30 mouse cellular contexts compared by ENCODE assay signal in genomic region chr19:57174541-57174940, GRCm38 (mm10).
DNase-seq lines count a peak whose midpoint lies in the region; ATAC-seq and TF ChIP-seq lines count a peak whose summit lies in the region.
"Had no signal": no experiment of that assay in that cellular context is flagged by ENCODE, and none has a peak within 500 bp of the region (broad histone marks: within the 10 kb centered on the region; RNA-seq: fewer than 3 reads in every experiment).

No protein-coding gene starts in this region.

- no peak for TF ChIP-seq POLR2A in kidney, adult 2 months (IDR thresholded peaks at IDR 0.05; ENCODE audit: low read depth, low read length)

- no peak for DNase-seq in kidney, adult 2 months
- DNase-seq in kidney, postnatal 25 days = no peak
- no peak for DNase-seq in limb, embryonic 10.5 days (ENCODE audit: low spot score)
- DNase-seq in lung, embryonic 14.5 days = no peak
- DNase-seq in lung, postnatal 14 days = no peak
- DNase-seq in lung, postnatal 36 days = peak; percentile 51
- no peak for DNase-seq in thymus, postnatal 4 days
- DNase-seq: adrenal gland, postnatal 14 days; cerebellum, adult 11-12 months; cerebellum, adult 9-11 months; gastrocnemius, postnatal 25 days; heart, postnatal 4 days; kidney, postnatal 36 days; layer of hippocampus, postnatal 36 days; left cerebral cortex, postnatal 4 days; liver, embryonic 13.5 days; midbrain, embryonic 14.5 days; retina, postnatal 1 day; right cerebral cortex, postnatal 14 days; thymus, postnatal 14 days had no signal

- no peak overlapping the region for H3K4me2 ChIP-seq in limb, embryonic 15.5 days
- H3K4me2 ChIP-seq in lung, embryonic 14.5 days = no peak overlapping the region
- H3K4me2 ChIP-seq: embryonic facial prominence, embryonic 13.5 days; forebrain, embryonic 15.5 days; heart, embryonic 12.5 days; hindbrain, embryonic 13.5 days; liver, embryonic 13.5 days; neural tube, embryonic 15.5 days; stomach, embryonic 15.5 days had no signal

- H3K9me3 ChIP-seq in limb, embryonic 15.5 days = no peaks in the 10 kb centered on the region
- no peaks in the 10 kb centered on the region for H3K9me3 ChIP-seq in limb, embryonic 10.5 days (replicated peaks)
- H3K9me3 ChIP-seq in lung, embryonic 14.5 days (ENCODE audit: low read depth, low read length) = no peaks in the 10 kb centered on the region
- H3K9me3 ChIP-seq: embryonic facial prominence, embryonic 13.5 days; forebrain, embryonic 10.5 days; forebrain, embryonic 15.5 days; heart, embryonic 12.5 days; hindbrain, embryonic 13.5 days; liver, embryonic 13.5 days; neural tube, embryonic 15.5 days; stomach, embryonic 15.5 days had no signal

- ATAC-seq in limb, embryonic 15.5 days (ENCODE audit: insufficient number of reproducible peaks, low FRiP score, low TSS enrichment, low read depth) = no peak
- ATAC-seq in lung, embryonic 14.5 days (ENCODE audit: insufficient read depth) = no peak
- ATAC-seq: forebrain, embryonic 15.5 days; intestine, embryonic 16.5 days; Patski had no signal

- H3K36me3 ChIP-seq in kidney, adult 2 months (ENCODE audit: control insufficient read depth, insufficient read depth, low read length) = no peaks in the 10 kb centered on the region
- no peaks in the 10 kb centered on the region for H3K36me3 ChIP-seq in limb, embryonic 15.5 days
- H3K36me3 ChIP-seq in limb, embryonic 10.5 days = no peaks in the 10 kb centered on the region
- H3K36me3 ChIP-seq in lung, embryonic 14.5 days (ENCODE audit: insufficient read depth) = no peaks in the 10 kb centered on the region
- H3K36me3 ChIP-seq: embryonic facial prominence, embryonic 13.5 days; forebrain, embryonic 10.5 days; forebrain, embryonic 15.5 days; stomach, embryonic 15.5 days had no signal

- H3K4me1 ChIP-seq in kidney, adult 2 months (ENCODE audit: control insufficient read depth, insufficient read depth, low read length) = no peaks in the 10 kb centered on the region; the same call in 1 of the 2 replicates
- H3K4me1 ChIP-seq in limb, embryonic 15.5 days = peaks cover 11% of the 10 kb centered on the region
- peaks cover 28% of the 10 kb centered on the region for H3K4me1 ChIP-seq in limb, embryonic 10.5 days
- H3K4me1 ChIP-seq in lung, embryonic 14.5 days (ENCODE audit: insufficient read depth) = 0 out of 2 replicates have a peak, but pooled peaks cover 7% of the 10 kb centered on the region
- H3K4me1 ChIP-seq: forebrain, embryonic 15.5 days; hindbrain, embryonic 13.5 days; neural tube, embryonic 15.5 days had no signal

- WGBS in kidney, adult 2 months = 74% methylated on average over 5 of the region's 5 CpGs
- 68% methylated on average over 5 of the region's 5 CpGs for WGBS in limb, embryonic 15.5 days
- 88% methylated on average over 5 of the region's 5 CpGs for WGBS in limb, embryonic 10.5 days
- WGBS in lung, embryonic 14.5 days = 68% methylated on average over 5 of the region's 5 CpGs

- H3K4me3 ChIP-seq in kidney, adult 2 months (ENCODE audit: insufficient read depth, low read depth, low read length) = no peak overlapping the region
- H3K4me3 ChIP-seq in limb, embryonic 15.5 days = no peak overlapping the region
- no peak overlapping the region for H3K4me3 ChIP-seq in limb, embryonic 10.5 days
- H3K4me3 ChIP-seq in lung, embryonic 14.5 days (ENCODE audit: low read depth, low read length) = no peak overlapping the region
- H3K4me3 ChIP-seq: embryonic facial prominence, embryonic 13.5 days; forebrain, embryonic 10.5 days; forebrain, embryonic 15.5 days; heart, embryonic 12.5 days; hindbrain, embryonic 13.5 days; liver, embryonic 13.5 days; neural tube, embryonic 15.5 days; stomach, embryonic 15.5 days had no signal

- no peak overlapping the region for H3K9ac ChIP-seq in limb, embryonic 15.5 days
- H3K9ac ChIP-seq in lung, embryonic 14.5 days = no peak overlapping the region
- H3K9ac ChIP-seq: embryonic facial prominence, embryonic 13.5 days; forebrain, embryonic 15.5 days; heart, embryonic 12.5 days; hindbrain, embryonic 13.5 days; liver, embryonic 13.5 days; neural tube, embryonic 15.5 days; stomach, embryonic 15.5 days had no signal

- TF ChIP-seq CTCF in kidney, adult 2 months (conservative IDR thresholded peaks at IDR 0.05; ENCODE audit: insufficient read depth, insufficient read length, low read depth, low read length) = no peak
- TF ChIP-seq CTCF in lung, embryonic 14.5 days (IDR thresholded peaks at IDR 0.05; ENCODE audit: low read depth) = no peak

- H3K27me3 ChIP-seq in kidney, adult 2 months (replicated peaks; ENCODE audit: control insufficient read depth, insufficient read depth, low read length) = no peaks in the 10 kb centered on the region
- H3K27me3 ChIP-seq in limb, embryonic 15.5 days = no peaks in the 10 kb centered on the region
- H3K27me3 ChIP-seq in limb, embryonic 10.5 days (ENCODE audit: low read depth, poor library complexity, severe bottlenecking) = no peaks in the 10 kb centered on the region
- no peaks in the 10 kb centered on the region for H3K27me3 ChIP-seq in lung, embryonic 14.5 days (ENCODE audit: insufficient read depth, low read length)
- H3K27me3 ChIP-seq: forebrain, embryonic 15.5 days; heart, embryonic 12.5 days; hindbrain, embryonic 13.5 days; liver, embryonic 13.5 days; neural tube, embryonic 15.5 days; Patski; stomach, embryonic 15.5 days had no signal

- peak overlapping the region; percentile 42; the same call in 1 of the 2 replicates for H3K27ac ChIP-seq in kidney, adult 2 months (ENCODE audit: insufficient read depth, low read depth, low read length)
- 0 out of 2 replicates have a peak overlapping the region, but pooled peaks have one; percentile 43 for H3K27ac ChIP-seq in limb, embryonic 15.5 days
- no peak overlapping the region for H3K27ac ChIP-seq in limb, embryonic 10.5 days
- peak overlapping the region; percentile 18; the same call in 1 of the 2 replicates for H3K27ac ChIP-seq in lung, embryonic 14.5 days (ENCODE audit: low read depth)
- H3K27ac ChIP-seq: embryonic facial prominence, embryonic 13.5 days; forebrain, embryonic 10.5 days; forebrain, embryonic 15.5 days; hindbrain, embryonic 13.5 days; liver, embryonic 13.5 days; neural tube, embryonic 15.5 days; stomach, embryonic 15.5 days had no signal
